Mouse (Mus musculus) CH12.LX (cell line): ENCODE measurements around the gene Thsd7b. TPM values are rescaled to one million over a fixed set of nuclear protein-coding genes. Genes with fewer than 3 reads are reported as not detected.

Experiments used
- DNase-seq: peaks from one replicate; pipeline ENCODE4 v3.0.0-alpha.2; 2013; ENCODE audit errors: extremely low read depth
- H3K27ac ChIP-seq: 2 replicates; pipeline ENCODE4 v1.5.1; 2012; ENCODE audit warnings: low read depth, mild to moderate bottlenecking, control low read depth, moderate library complexity; ENCODE audit not compliant: insufficient read depth
- H3K27me3 ChIP-seq: replicated peaks from 2 replicates; pipeline ENCODE3; 2012; ENCODE audit warnings: inconsistent platforms
- H3K36me3 ChIP-seq, 2 experiments: replicated peaks in 1 of 2; 2 replicates each; pipeline versions ENCODE3 to v1.6.1; 2012; ENCODE audit warnings: inconsistent platforms in 1 of 2, low read length in 1 of 2, mild to moderate bottlenecking in 1 of 2, mixed read lengths in 1 of 2, moderate library complexity in 1 of 2; ENCODE audit not compliant: control insufficient read depth in 1 of 2, insufficient read depth in 1 of 2
- H3K4me1 ChIP-seq, 2 experiments: 2 replicates each; pipeline ENCODE4 v1.6.1; 2012; ENCODE audit warnings: inconsistent platforms in 1 of 2, moderate library complexity in 1 of 2; ENCODE audit not compliant: insufficient read depth in 2 of 2, control insufficient read depth in 1 of 2
- H3K4me2 ChIP-seq: 2 replicates; pipeline ENCODE4 v1.6.1; 2012; ENCODE audit warnings: low read depth, mild to moderate bottlenecking, control low read depth; ENCODE audit not compliant: poor library complexity, insufficient read depth, severe bottlenecking
- H3K4me3 ChIP-seq, 3 experiments: fragments of 150-350 bp in 1 of 3; sonication (generic) in 1 of 3; replicated peaks in 1 of 3; 2 replicates each; pipeline versions ENCODE3 to v1.5.1; 2011 to 2012; ENCODE audit warnings: low read depth in 2 of 3, low read length in 2 of 3, mild to moderate bottlenecking in 2 of 3, moderate library complexity in 2 of 3, control low read depth in 1 of 3, improper control_type of control experiment in 1 of 3, inconsistent platforms in 1 of 3, mixed read lengths in 1 of 3; ENCODE audit not compliant: poor library complexity in 1 of 3
- H3K79me2 ChIP-seq: replicated peaks from 2 replicates; pipeline ENCODE4 v1.6.1; 2012; ENCODE audit warnings: mild to moderate bottlenecking, moderate library complexity; ENCODE audit not compliant: control insufficient read depth, poor library complexity, insufficient read depth, severe bottlenecking; ENCODE audit errors: extremely low read depth
- H3K9ac ChIP-seq: 2 replicates; pipeline ENCODE4 v1.6.1; 2012; ENCODE audit warnings: low read depth, mild to moderate bottlenecking, control low read depth, moderate library complexity; ENCODE audit not compliant: insufficient read depth
- H3K9me3 ChIP-seq: replicated peaks from 2 replicates; pipeline ENCODE3; 2012; ENCODE audit warnings: low read length, inconsistent platforms, mixed read lengths
- CHD1 ChIP-seq: IDR thresholded peaks from 2 replicates; pipeline ENCODE4 v1.6.1; 2012; ENCODE audit warnings: low read depth, low read length, improper control_type of control experiment, inconsistent platforms
- CTCF ChIP-seq, 2 experiments: IDR thresholded peaks in 1 of 2; conservative IDR thresholded peaks in 1 of 2; 2 replicates each; pipeline ENCODE4 v1.5.1; 2011 to 2012; ENCODE audit warnings: low read depth in 2 of 2, low read length in 2 of 2, improper control_type of control experiment in 1 of 2, inconsistent platforms in 1 of 2, mild to moderate bottlenecking in 1 of 2, moderate library complexity in 1 of 2
- E2F4 ChIP-seq: IDR thresholded peaks from 2 replicates; pipeline ENCODE4 v1.6.1; 2011; ENCODE audit warnings: low read depth, low read length, improper control_type of control experiment; ENCODE audit not compliant: insufficient replicate concordance
- ELF1 ChIP-seq: IDR thresholded peaks from 2 replicates; pipeline ENCODE4 v1.6.1; 2014; ENCODE audit warnings: low read depth, mild to moderate bottlenecking, inconsistent platforms, low read length, improper control_type of control experiment
- EP300 ChIP-seq: IDR thresholded peaks from 2 replicates; pipeline ENCODE4 v1.6.1; 2011; ENCODE audit warnings: low read length, improper control_type of control experiment
- GABPA ChIP-seq: IDR thresholded peaks from 2 replicates; pipeline ENCODE4 v1.6.1; 2012; ENCODE audit warnings: low read depth, low read length, improper control_type of control experiment, inconsistent platforms; ENCODE audit not compliant: insufficient replicate concordance
- HCFC1 ChIP-seq: IDR thresholded peaks from 2 replicates; pipeline ENCODE4 v1.6.1; 2012; ENCODE audit warnings: low read depth, mild to moderate bottlenecking, inconsistent platforms, low read length, improper control_type of control experiment
- IRF4 ChIP-seq: IDR thresholded peaks from 2 replicates; pipeline ENCODE4 v1.6.1; 2014; ENCODE audit warnings: low read depth, mild to moderate bottlenecking, inconsistent platforms, low read length, improper control_type of control experiment
- JUND ChIP-seq: conservative IDR thresholded peaks from 2 replicates; pipeline ENCODE4 v1.6.1; 2011; ENCODE audit warnings: low read depth, low read length, improper control_type of control experiment
- MAX ChIP-seq: IDR thresholded peaks from 2 replicates; pipeline ENCODE4 v1.6.1; 2011; ENCODE audit warnings: low read length, improper control_type of control experiment
- MEF2A ChIP-seq: IDR thresholded peaks from 2 replicates; pipeline ENCODE4 v1.6.1; 2014; ENCODE audit warnings: low read depth, mild to moderate bottlenecking, inconsistent platforms, low read length, improper control_type of control experiment, borderline replicate concordance
- MXI1 ChIP-seq: IDR thresholded peaks from 2 replicates; pipeline ENCODE4 v1.6.1; 2011; ENCODE audit warnings: mild to moderate bottlenecking, low read depth, low read length, improper control_type of control experiment
- MYC ChIP-seq: IDR thresholded peaks from 2 replicates; pipeline ENCODE4 v1.6.1; 2011; ENCODE audit warnings: low read depth, mild to moderate bottlenecking, improper control_type of control experiment, low read length
- NELFE ChIP-seq: IDR thresholded peaks from 2 replicates; pipeline ENCODE4 v1.6.1; 2011; ENCODE audit warnings: low read depth, low read length, improper control_type of control experiment
- NRF1 ChIP-seq: IDR thresholded peaks from 2 replicates; pipeline ENCODE4 v1.6.1; 2014; ENCODE audit warnings: low read depth, mild to moderate bottlenecking, inconsistent platforms, low read length, improper control_type of control experiment, moderate library complexity
- PAX5 ChIP-seq: IDR thresholded peaks from 2 replicates; pipeline ENCODE4 v1.6.1; 2012; ENCODE audit warnings: low read length, inconsistent platforms, mixed read lengths
- SIN3A ChIP-seq: IDR thresholded peaks from 2 replicates; pipeline ENCODE4 v1.6.1; 2012; ENCODE audit warnings: low read length, improper control_type of control experiment, inconsistent platforms
- TBP ChIP-seq: conservative IDR thresholded peaks from 2 replicates; pipeline ENCODE4 v1.6.1; 2011; ENCODE audit warnings: low read depth, low read length, improper control_type of control experiment
- TCF12 ChIP-seq: IDR thresholded peaks from 2 replicates; pipeline ENCODE4 v1.6.1; 2014; ENCODE audit warnings: low read depth, mild to moderate bottlenecking, inconsistent platforms, low read length, improper control_type of control experiment
- USF1 ChIP-seq: IDR thresholded peaks from 2 replicates; pipeline ENCODE4 v1.6.1; 2014; ENCODE audit warnings: low read depth, mild to moderate bottlenecking, inconsistent platforms, low read length, improper control_type of control experiment
- ZKSCAN1 ChIP-seq: IDR thresholded peaks from 2 replicates; pipeline ENCODE4 v1.6.1; 2012; ENCODE audit warnings: low read depth, inconsistent platforms, low read length, improper control_type of control experiment, borderline replicate concordance
- dilution Hi-C: fragments of 300-500 bp; cut with MboI; formaldehyde crosslinking; loops from 2 replicates; pipeline ENCODE4 v1.14.3; 2020; ENCODE audit warnings: low sequenced_read_pairs; ENCODE audit not compliant: extremely low pct_unique_long_range_greater_than_20kb, extremely low pct_ligation_motif_present
- in situ Hi-C: fragments of 300-500 bp; cut with MboI; formaldehyde crosslinking; loops from 3 replicates; pipeline ENCODE4 v1.14.3; 2019; ENCODE audit warnings: low sequenced_read_pairs, low pct_ligation_motif_present, low pct_unique_long_range_greater_than_20kb, mixed read lengths
- polyA plus RNA-seq: library from polyadenylated mRNA; unstranded; fragments of >175 nt; gene quantifications from 2 replicates; pipeline ENCODE4 v1.2.1, GENCODE M21; 2012; ENCODE audit warnings: low read depth; ENCODE audit not compliant: insufficient read length
- total RNA-seq, 2 experiments: library from RNA; depleted of rRNA; stranded (reverse); fragments of 300-350 nt in 1 of 2; fragments of >200 nt in 1 of 2; gene quantifications; 2 replicates each; pipeline ENCODE4 v1.2.3; 2012 to 2014

Gene Thsd7b
- total and polyA plus RNA-seq, 3 experiments = not detected

DNA sequence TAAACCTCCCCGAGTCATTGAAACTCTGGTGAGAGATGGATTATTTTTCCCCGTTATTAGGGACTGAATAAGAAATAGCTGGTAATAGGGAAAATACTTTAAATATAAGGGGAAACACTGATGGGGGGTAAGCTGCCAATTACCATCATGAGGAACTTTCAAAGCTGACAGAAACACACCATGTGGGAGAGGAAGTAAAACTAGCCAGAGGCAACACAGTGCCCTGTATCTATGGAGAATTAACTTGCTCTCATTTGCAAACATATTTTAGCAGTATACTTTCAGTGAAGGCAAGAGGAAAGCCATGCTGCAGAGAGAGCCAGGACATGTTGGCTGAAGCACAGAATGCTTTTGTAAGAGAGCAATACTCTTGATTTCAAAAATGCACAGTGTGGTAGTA lies 51.7 kb downstream of the Thsd7b start:
- Histone ChIP-seq H3K9me3 (no peaks in the 10 kb centered on the region), H3K36me3 (no peaks in the 10 kb centered on the region), H3K27ac (no peak overlapping the region), H3K4me1 (peaks cover 2 to 14% of the 10 kb centered on the region in 2 experiments; a peak in 2 of 4 replicates), H3K9ac (no peak overlapping the region), H3K79me2 (no peaks in the 10 kb centered on the region), H3K27me3 (no peaks in the 10 kb centered on the region), H3K4me3 (no peak overlapping the region), H3K4me2 (no peak overlapping the region)
- DNase-seq = peak; percentile 37
- in situ Hi-C loops (no loop called here), dilution Hi-C loops (no loop called here)
- TF ChIP-seq MXI1 (no peak), TCF12 (no peak), SIN3A (no peak), EP300 (0 out of 2 replicates have a peak, but pooled peaks have one; percentile 2)

DNA sequence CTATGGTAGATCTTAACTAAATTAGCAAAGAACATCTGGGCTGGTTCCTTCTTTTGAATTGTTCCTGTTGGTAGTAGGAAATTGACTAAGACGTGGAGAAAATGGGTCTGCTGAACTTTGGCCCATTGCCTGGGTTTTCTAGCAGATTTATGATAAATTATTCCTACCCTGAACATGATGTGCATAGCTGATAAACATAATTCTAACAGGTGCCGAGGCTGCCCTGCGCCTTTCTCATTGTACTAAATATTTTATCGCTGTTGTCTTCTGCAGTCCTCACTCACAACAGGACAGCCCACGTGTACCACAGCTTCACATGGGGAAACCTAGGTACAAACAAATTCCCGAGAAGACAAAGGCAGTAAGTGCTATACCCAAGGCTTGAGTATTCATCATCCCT lies 83.5 kb downstream of the Thsd7b start:
- Histone ChIP-seq H3K79me2 (no peaks in the 10 kb centered on the region), H3K27me3 (no peaks in the 10 kb centered on the region), H3K4me2 (no peak overlapping the region), H3K4me1 (no peaks in the 10 kb centered on the region), H3K36me3 (no peaks in the 10 kb centered on the region), H3K4me3 (no peak overlapping the region), H3K9me3 (no peaks in the 10 kb centered on the region), H3K27ac (no peak overlapping the region), H3K9ac (no peak overlapping the region)
- TF ChIP-seq CHD1 (no peak), MYC (no peak), MEF2A (no peak), TCF12 (no peak), CTCF (conservative IDR thresholded peaks at IDR 0.05 in 1 of 2, IDR thresholded peaks at IDR 0.05 in 1 of 2; ENCODE audit: low read depth in 2 of 2, low read length in 2 of 2) (no peak), SIN3A (no peak), EP300 (no peak), USF1 (no peak), MAX (no peak), GABPA (no peak), E2F4 (no peak), JUND (no peak), ZKSCAN1 (no peak), HCFC1 (no peak)
- dilution Hi-C loops (no loop called here), in situ Hi-C loops (no loop called here)
- DNase-seq = no peak

DNA sequence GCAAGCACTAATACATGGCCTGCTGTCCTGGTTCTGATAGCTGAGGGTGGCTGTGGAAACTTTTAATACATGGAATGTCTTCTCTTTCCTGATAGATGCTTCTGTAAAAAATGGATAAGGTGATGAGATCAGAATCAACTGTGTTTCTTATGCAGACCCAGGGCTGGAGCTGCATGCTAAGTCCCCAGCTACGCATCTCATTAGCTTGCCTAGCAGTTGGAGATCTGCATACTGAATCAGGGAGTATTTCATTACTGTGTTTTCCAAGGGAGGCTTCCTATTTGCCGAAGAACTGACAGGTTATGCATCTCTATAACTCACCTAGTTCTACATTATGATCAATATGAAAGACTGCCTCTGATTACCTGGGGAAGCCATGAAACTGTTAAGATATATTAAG lies 84.3 kb downstream of the Thsd7b start:
- no peaks in the 10 kb centered on the region for H3K9me3 ChIP-seq
- TF ChIP-seq IRF4 = no peak
- TF ChIP-seq EP300 = no peak
- TF ChIP-seq TCF12 = no peak
- no peak for TF ChIP-seq PAX5
- no peak for TF ChIP-seq CHD1
- TF ChIP-seq ELF1 = no peak
- TF ChIP-seq TBP = no peak
- TF ChIP-seq NRF1 = no peak
- no peak for TF ChIP-seq GABPA
- TF ChIP-seq CTCF (conservative IDR thresholded peaks at IDR 0.05 in 1 of 2, IDR thresholded peaks at IDR 0.05 in 1 of 2; ENCODE audit: low read depth in 2 of 2, low read length in 2 of 2) = no peak
- no peak for TF ChIP-seq NELFE
- TF ChIP-seq, all 38 proteins: peak for 0
- H3K9ac ChIP-seq = no peak overlapping the region
- H3K27ac ChIP-seq = no peak overlapping the region
- no peaks in the 10 kb centered on the region for H3K27me3 ChIP-seq
- H3K4me3 ChIP-seq = no peak overlapping the region
- no peaks in the 10 kb centered on the region for H3K36me3 ChIP-seq
- no peaks in the 10 kb centered on the region for H3K4me1 ChIP-seq
- no peak overlapping the region for H3K4me2 ChIP-seq
- dilution Hi-C loops = no loop called here
- no peaks in the 10 kb centered on the region for H3K79me2 ChIP-seq
- in situ Hi-C loops = no loop called here
- no peak for DNase-seq
